Mouse (Mus musculus) ES-Bruce4 (cell line): ENCODE data around the gene Ghr.

Source experiments
- CTCF ChIP-seq: IDR thresholded peaks from one replicate; pipeline ENCODE4 v1.8.1; 2011; ENCODE audit warnings: low read depth, low read length
- EP300 ChIP-seq: IDR thresholded peaks from 2 replicates; pipeline ENCODE4 v1.6.1; 2011; ENCODE audit warnings: low read depth, low read length; ENCODE audit not compliant: insufficient read depth
- POLR2A ChIP-seq: IDR thresholded peaks from one replicate; pipeline ENCODE4 v1.8.1; 2011; ENCODE audit warnings: low read length; ENCODE audit not compliant: insufficient read depth

DNA sequence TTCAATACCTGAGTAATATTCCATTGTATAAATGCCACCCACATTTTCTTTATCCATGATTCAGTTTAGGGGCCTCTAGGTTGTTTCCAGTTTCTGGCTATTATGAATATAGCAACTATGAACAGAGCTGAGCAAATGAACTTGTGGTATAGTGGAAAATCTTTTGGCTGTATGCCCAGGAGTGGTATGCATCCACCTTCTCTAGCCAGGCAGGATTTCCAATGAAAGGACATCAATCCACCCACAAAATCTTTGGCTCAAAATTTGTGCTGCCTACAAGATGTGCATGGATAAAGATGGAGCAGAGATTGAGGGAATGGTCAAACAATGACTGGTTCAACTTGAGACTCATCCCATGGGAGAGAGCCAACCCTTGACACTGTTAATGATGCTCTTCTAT is 39.5 kb upstream of the Ghr start:
- TF ChIP-seq EP300 (no peak), POLR2A (no peak), CTCF (no peak)
